Mouse (Mus musculus): Measurements from ENCODE around the gene Cdk6.

- TF ChIP-seq POLR2A (IDR thresholded peaks at IDR 0.05; ENCODE audit: insufficient read length, low read depth) (no peak), MAX (IDR thresholded peaks at IDR 0.05; ENCODE audit: low read depth) (no peak), POLR2AphosphoS2 (IDR thresholded peaks at IDR 0.05; ENCODE audit: insufficient read length, low read depth) (no peak), CEBPB (IDR thresholded peaks at IDR 0.05; ENCODE audit: insufficient read depth, poor library complexity, severe bottlenecking) (no peak), TCF12 (IDR thresholded peaks at IDR 0.05; ENCODE audit: insufficient read depth, poor library complexity, severe bottlenecking) (no peak), E2F4 (IDR thresholded peaks at IDR 0.05; ENCODE audit: insufficient read depth) (no peak), USF1 (IDR thresholded peaks at IDR 0.05; ENCODE audit: low read depth) (no peak), SRF (IDR thresholded peaks at IDR 0.05; ENCODE audit: control insufficient read depth, insufficient read length, low read depth) (no peak), MYOG (IDR thresholded peaks at IDR 0.05; ENCODE audit: control insufficient read depth in 1 of 3, insufficient read depth in 1 of 3, insufficient read length in 2 of 3, low read depth in 2 of 3) (no peak), MYOD1 (IDR thresholded peaks at IDR 0.05; ENCODE audit: control insufficient read depth in 1 of 3, insufficient read length in 2 of 3, low read depth in 2 of 3) (no peak)
These were observed 39.8 kb upstream of the Cdk6 start for GRCm38 (mm10) chr5:3301535-3301934.

Data from myocyte (in vitro differentiated cells).